18 mouse cellular contexts compared by ENCODE assay signal in genomic region chr7:36420741-36421140, GRCm38 (mm10).
DNase-seq lines count a peak whose midpoint lies in the region; ATAC-seq and TF ChIP-seq lines count a peak whose summit lies in the region.
"Had no signal": no experiment of that assay in that cellular context is flagged by ENCODE, and none has a peak within 500 bp of the region (broad histone marks: within the 10 kb centered on the region; RNA-seq: fewer than 3 reads in every experiment).

No protein-coding gene starts in this region.

- H3K4me3 ChIP-seq in hindbrain, postnatal 0 days (ENCODE audit: low read length), result no peak overlapping the region
- H3K4me3 ChIP-seq in hindbrain, embryonic 10.5 days, result no peak overlapping the region
- H3K4me3 ChIP-seq in midbrain, postnatal 0 days (ENCODE audit: low read depth, low read length), result no peak overlapping the region
- H3K4me3 ChIP-seq in midbrain, embryonic 14.5 days (replicated peaks; ENCODE audit: low read depth, low read length), result no peak overlapping the region
- H3K4me3 ChIP-seq in forebrain, postnatal 0 days (ENCODE audit: low read depth, low read length), result no peak overlapping the region
- H3K4me3 ChIP-seq: megakaryocyte, embryonic 14.5 days had no signal

- TF ChIP-seq CTCF in hindbrain, postnatal 0 days (IDR thresholded peaks at IDR 0.05; ENCODE audit: low read depth), result no peak
- no peak for TF ChIP-seq CTCF in midbrain, postnatal 0 days (IDR thresholded peaks at IDR 0.05)
- no peak for TF ChIP-seq CTCF in forebrain, postnatal 0 days (IDR thresholded peaks at IDR 0.05; ENCODE audit: low read depth)

- H3K27ac ChIP-seq in hindbrain, postnatal 0 days, result no peak overlapping the region
- no peak overlapping the region for H3K27ac ChIP-seq in hindbrain, embryonic 10.5 days
- H3K27ac ChIP-seq in midbrain, postnatal 0 days (ENCODE audit: low read depth, low read length), result no peak overlapping the region
- H3K27ac ChIP-seq in midbrain, embryonic 14.5 days (replicated peaks; ENCODE audit: low read depth, low read length), result no peak overlapping the region
- no peak overlapping the region for H3K27ac ChIP-seq in forebrain, postnatal 0 days (ENCODE audit: low read depth, low read length)

- H3K9me3 ChIP-seq in hindbrain, postnatal 0 days (ENCODE audit: low read length), result no peaks in the 10 kb centered on the region
- H3K9me3 ChIP-seq in hindbrain, embryonic 10.5 days, result 0 out of 2 replicates have a peak, but pooled peaks cover under 1% of the 10 kb centered on the region
- no peaks in the 10 kb centered on the region for H3K9me3 ChIP-seq in midbrain, postnatal 0 days (ENCODE audit: low read length)
- H3K9me3 ChIP-seq in midbrain, embryonic 14.5 days (ENCODE audit: control insufficient read depth, low read length), result no peaks in the 10 kb centered on the region
- H3K9me3 ChIP-seq in forebrain, postnatal 0 days (ENCODE audit: low read length), result no peaks in the 10 kb centered on the region; the same call in 1 of the 2 replicates

- no peak overlapping the region for H3K9ac ChIP-seq in hindbrain, postnatal 0 days (replicated peaks; ENCODE audit: low read length)
- H3K9ac ChIP-seq in midbrain, postnatal 0 days (replicated peaks; ENCODE audit: low read length, poor library complexity, severe bottlenecking), result no peak overlapping the region
- no peak overlapping the region for H3K9ac ChIP-seq in midbrain, embryonic 14.5 days (replicated peaks; ENCODE audit: low read length)
- H3K9ac ChIP-seq in forebrain, postnatal 0 days, result no peak overlapping the region

- ATAC-seq in hindbrain, postnatal 0 days, result no peak
- no peak for ATAC-seq in midbrain, postnatal 0 days (ENCODE audit: low FRiP score)
- ATAC-seq in midbrain, embryonic 14.5 days (ENCODE audit: low FRiP score, low TSS enrichment), result no peak
- ATAC-seq in forebrain, postnatal 0 days, result peak; percentile 66
- ATAC-seq: inflammation-experienced regulatory T-cells, adult 6 months; midbrain, embryonic 16.5 days had no signal

- DNase-seq in hindbrain, postnatal 0 days (ENCODE audit: low spot score), result peak; percentile 32
- DNase-seq in hindbrain, embryonic 10.5 days (ENCODE audit: low spot score), result no peak
- peak; percentile 14 for DNase-seq in midbrain, postnatal 0 days (ENCODE audit: low spot score)
- DNase-seq in midbrain, embryonic 14.5 days, result no peak
- DNase-seq in forebrain, postnatal 0 days, result peak; percentile 79
- DNase-seq in layer of hippocampus, postnatal 14 days (ENCODE audit: low spot score in 2 of 2), result peak; percentile 11 to 81
- no peak for DNase-seq in adrenal gland, adult 2 months
- DNase-seq: cerebellum, adult 11-12 months; cerebellum, postnatal 25 days; heart, adult 18-20 months; kidney, adult 8-10 months; kidney, postnatal 4 days; left cerebral cortex, postnatal 4 days; lung, adult 18-20 months; thymus, postnatal 36 days had no signal

- 49% methylated on average over 9 of the region's 9 CpGs for WGBS in hindbrain, postnatal 0 days
- 78% methylated on average over 9 of the region's 9 CpGs for WGBS in hindbrain, embryonic 10.5 days
- 76% methylated on average over 9 of the region's 9 CpGs for WGBS in midbrain, postnatal 0 days
- WGBS in midbrain, embryonic 14.5 days, result 80% methylated on average over 9 of the region's 9 CpGs
- WGBS in forebrain, postnatal 0 days, result 33% methylated on average over 9 of the region's 9 CpGs

- H3K36me3 ChIP-seq in hindbrain, postnatal 0 days (ENCODE audit: insufficient read depth, low read length), result no peaks in the 10 kb centered on the region
- no peaks in the 10 kb centered on the region for H3K36me3 ChIP-seq in hindbrain, embryonic 10.5 days
- H3K36me3 ChIP-seq in midbrain, postnatal 0 days (ENCODE audit: insufficient read depth, low read length), result no peaks in the 10 kb centered on the region
- no peaks in the 10 kb centered on the region for H3K36me3 ChIP-seq in midbrain, embryonic 14.5 days (ENCODE audit: control insufficient read depth, insufficient read depth, low read length)
- H3K36me3 ChIP-seq in forebrain, postnatal 0 days (ENCODE audit: insufficient read depth), result no peaks in the 10 kb centered on the region

- H3K27me3 ChIP-seq in hindbrain, postnatal 0 days (ENCODE audit: insufficient read depth, low read length), result no peaks in the 10 kb centered on the region
- no peaks in the 10 kb centered on the region for H3K27me3 ChIP-seq in hindbrain, embryonic 10.5 days (ENCODE audit: insufficient read depth, poor library complexity, severe bottlenecking)
- H3K27me3 ChIP-seq in midbrain, postnatal 0 days (ENCODE audit: insufficient read depth, low read length), result no peaks in the 10 kb centered on the region
- no peaks in the 10 kb centered on the region for H3K27me3 ChIP-seq in midbrain, embryonic 14.5 days (ENCODE audit: control insufficient read depth, insufficient read depth, low read length)
- H3K27me3 ChIP-seq in forebrain, postnatal 0 days (ENCODE audit: insufficient read depth, low read length), result no peaks in the 10 kb centered on the region
- H3K27me3 ChIP-seq: megakaryocyte, embryonic 14.5 days had no signal

- H3K4me1 ChIP-seq in hindbrain, postnatal 0 days (ENCODE audit: insufficient read depth, low read length), result no peaks in the 10 kb centered on the region
- H3K4me1 ChIP-seq in hindbrain, embryonic 10.5 days (replicated peaks), result peaks cover 3% of the 10 kb centered on the region; the same call in 1 of the 2 replicates
- H3K4me1 ChIP-seq in midbrain, postnatal 0 days (ENCODE audit: insufficient read depth, low read length), result no peaks in the 10 kb centered on the region
- H3K4me1 ChIP-seq in midbrain, embryonic 14.5 days (ENCODE audit: control insufficient read depth, insufficient read depth, low read length), result no peaks in the 10 kb centered on the region
- H3K4me1 ChIP-seq in forebrain, postnatal 0 days (ENCODE audit: insufficient read depth), result no peaks in the 10 kb centered on the region
- H3K4me1 ChIP-seq: megakaryocyte, embryonic 14.5 days had no signal

- no peak overlapping the region for H3K4me2 ChIP-seq in hindbrain, postnatal 0 days (ENCODE audit: low read depth, low read length)
- no peak overlapping the region for H3K4me2 ChIP-seq in midbrain, postnatal 0 days (ENCODE audit: low read depth, low read length, poor library complexity, severe bottlenecking)
- no peak overlapping the region for H3K4me2 ChIP-seq in midbrain, embryonic 14.5 days (ENCODE audit: low read length)
- no peak overlapping the region for H3K4me2 ChIP-seq in forebrain, postnatal 0 days (ENCODE audit: low read depth)

Comparison
In these comparisons a context has a peak if more than half of its experiments do, and no peak if none do; other contexts are left out.
1. DNase-seq: peak in hindbrain, postnatal 0 days (single experiment), midbrain, postnatal 0 days (single experiment), forebrain, postnatal 0 days (single experiment) and layer of hippocampus, postnatal 14 days (2 of 2); none in hindbrain, embryonic 10.5 days (single experiment), midbrain, embryonic 14.5 days (single experiment) and adrenal gland, adult 2 months (single experiment).